Comparison of ENCODE assay signal across 1 mouse cellular context in the genomic region with DNA sequence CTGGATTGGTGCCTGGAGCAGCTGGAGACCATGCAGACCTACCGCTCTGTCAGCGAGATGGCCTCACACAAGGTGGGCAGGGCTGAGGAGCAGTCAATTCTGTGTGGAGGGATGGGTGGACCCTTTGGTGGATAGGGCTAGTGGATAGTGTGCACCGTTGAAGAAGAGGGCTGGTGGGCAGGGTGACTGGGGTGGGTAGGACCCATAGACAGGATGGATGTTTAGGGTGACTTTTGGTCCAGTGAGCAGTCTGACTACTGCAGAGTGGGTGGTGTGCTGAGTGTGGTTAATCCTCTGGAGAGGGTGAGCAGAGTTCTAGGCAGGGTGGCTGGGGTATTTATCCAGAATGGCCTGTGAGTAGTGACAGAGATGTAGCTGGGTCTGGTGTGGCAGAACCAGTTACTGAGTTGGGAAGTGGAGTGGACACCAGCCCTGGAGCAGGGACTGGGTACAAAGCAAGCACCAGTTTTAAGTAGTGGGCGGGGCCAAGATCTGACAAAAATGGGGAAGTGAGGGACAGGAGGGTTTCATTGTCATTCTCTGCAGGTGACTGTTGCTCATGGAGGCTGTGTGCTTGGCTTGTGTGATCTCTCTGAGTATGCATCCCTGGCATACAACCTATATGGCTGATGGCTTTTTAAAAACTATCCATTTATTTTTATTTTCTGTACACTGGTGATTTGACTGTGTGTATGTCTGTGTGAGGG.
TF ChIP-seq lines count a peak whose summit lies in the region.

No protein-coding gene starts in this region.

TF ChIP-seq in MEL, 35 proteins besides CTCF, POLR2A, EP300 and RAD21:
- 0 out of 2 replicates have a peak, but pooled peaks have one; percentile 20 for TF ChIP-seq TCF12 (IDR thresholded peaks at IDR 0.05; ENCODE audit: low read depth, low read length)
- TF ChIP-seq MYC (IDR thresholded peaks at IDR 0.05; ENCODE audit: low read depth, low read length) = 0 out of 2 replicates have a peak, but pooled peaks have one; percentile 64
- TF ChIP-seq NRF1 (IDR thresholded peaks at IDR 0.05; ENCODE audit: insufficient read depth, low read depth, low read length, poor library complexity, severe bottlenecking) = no peak
- peak; percentile 59; the same call in 1 of the 2 replicates for TF ChIP-seq BHLHE40 (IDR thresholded peaks at IDR 0.05; ENCODE audit: borderline replicate concordance, low read depth, low read length)
- 0 out of 2 replicates have a peak, but pooled peaks have one; percentile 37 for TF ChIP-seq USF1 (IDR thresholded peaks at IDR 0.05; ENCODE audit: low read depth, low read length)
- TF ChIP-seq RCOR1 (IDR thresholded peaks at IDR 0.05; ENCODE audit: low read depth, low read length) = 0 out of 2 replicates have a peak, but pooled peaks have one; percentile 33
- peak; percentile 74; the same call in 1 of the 2 replicates for TF ChIP-seq POLR2AphosphoS5 (IDR thresholded peaks at IDR 0.05; ENCODE audit: borderline replicate concordance, low read depth, low read length)
- TF ChIP-seq NELFE (IDR thresholded peaks at IDR 0.05; ENCODE audit: low read depth, low read length) = no peak
- peak; percentile 79 for TF ChIP-seq SIN3A (IDR thresholded peaks at IDR 0.05; ENCODE audit: low read length)
TF ChIP-seq in MEL: peak in this region for 7.
